Comparison of ENCODE assay signal across 8 mouse cellular contexts in genomic region chr13:118714284-118715065, GRCm38 (mm10). TPM values are rescaled to one million over a fixed set of nuclear protein-coding genes. Genes with fewer than 3 reads are reported as not detected.
A peak's percentile ranks its signal among the peaks of the same experiment; 100 is the strongest.
DNase-seq lines count a peak whose midpoint lies in the region; ATAC-seq lines count a peak whose summit lies in the region.

No protein-coding gene starts in this region.

- no peaks in the 10 kb centered on the region for H3K36me3 ChIP-seq in forebrain, embryonic 14.5 days (ENCODE audit: control insufficient read depth, insufficient read depth, low read length)
- no peaks in the 10 kb centered on the region for H3K36me3 ChIP-seq in kidney, embryonic 15.5 days
- H3K36me3 ChIP-seq in midbrain, embryonic 10.5 days = no peaks in the 10 kb centered on the region

- H3K27me3 ChIP-seq in forebrain, embryonic 14.5 days (replicated peaks; ENCODE audit: control insufficient read depth, insufficient read depth, low read length) = peaks cover 37% of the 10 kb centered on the region
- peaks cover 11% of the 10 kb centered on the region for H3K27me3 ChIP-seq in kidney, embryonic 15.5 days
- peaks cover 48% of the 10 kb centered on the region for H3K27me3 ChIP-seq in midbrain, embryonic 10.5 days (ENCODE audit: low read depth, poor library complexity, severe bottlenecking)

- H3K4me2 ChIP-seq in forebrain, embryonic 14.5 days (ENCODE audit: low read length) = peak overlapping the region; percentile 88
- H3K4me2 ChIP-seq in kidney, embryonic 15.5 days = peak overlapping the region; percentile 92

- H3K4me3 ChIP-seq in forebrain, embryonic 14.5 days (ENCODE audit: low read depth, low read length) = peak overlapping the region; percentile 45
- H3K4me3 ChIP-seq in kidney, embryonic 15.5 days (replicated peaks) = peak overlapping the region; percentile 56
- H3K4me3 ChIP-seq in midbrain, embryonic 10.5 days = peak overlapping the region; percentile 67

- peak; percentile 85 for DNase-seq in heart, adult 11 months
- no peak for DNase-seq in heart, postnatal 25 days (ENCODE audit: low spot score)
- DNase-seq in MN1 (ENCODE audit: low spot score) = peak; percentile 55
- peak; percentile 65 for DNase-seq in forebrain, embryonic 14.5 days (ENCODE audit: low spot score)
- DNase-seq in midbrain, embryonic 10.5 days (ENCODE audit: low spot score) = peak; percentile 68
- no peak for DNase-seq in urinary bladder, postnatal 25 days (ENCODE audit: low spot score)
- no peak for DNase-seq in cerebellum, adult 11-12 months

- peaks cover 6% of the 10 kb centered on the region; the same call in 1 of the 2 replicates for H3K4me1 ChIP-seq in forebrain, embryonic 14.5 days (ENCODE audit: control insufficient read depth, insufficient read depth, low read length)
- H3K4me1 ChIP-seq in kidney, embryonic 15.5 days = peaks cover 33% of the 10 kb centered on the region
- H3K4me1 ChIP-seq in midbrain, embryonic 10.5 days = peaks cover 38% of the 10 kb centered on the region

- peak; percentile 85 for ATAC-seq in forebrain, embryonic 14.5 days
- ATAC-seq in kidney, embryonic 15.5 days (replicated peaks; ENCODE audit: low FRiP score) = peak; percentile 89

- no peaks in the 10 kb centered on the region for H3K9me3 ChIP-seq in forebrain, embryonic 14.5 days (replicated peaks; ENCODE audit: control insufficient read depth, low read length)
- H3K9me3 ChIP-seq in kidney, embryonic 15.5 days (replicated peaks) = no peaks in the 10 kb centered on the region
- H3K9me3 ChIP-seq in midbrain, embryonic 10.5 days (replicated peaks) = no peaks in the 10 kb centered on the region

- H3K27ac ChIP-seq in forebrain, embryonic 14.5 days (ENCODE audit: low read depth, low read length) = no peak overlapping the region
- H3K27ac ChIP-seq in kidney, embryonic 15.5 days = peak overlapping the region; percentile 84
- peak overlapping the region; percentile 81 for H3K27ac ChIP-seq in midbrain, embryonic 10.5 days (replicated peaks)

- intact Hi-C loops in heart, postnatal 25 days (cut with DNase I) = no loop called here

- peak overlapping the region; percentile 53 for H3K9ac ChIP-seq in forebrain, embryonic 14.5 days (ENCODE audit: low read length)
- peak overlapping the region; percentile 45 for H3K9ac ChIP-seq in kidney, embryonic 15.5 days

- WGBS in forebrain, embryonic 14.5 days = under 1% methylated on average over 23 of the region's 36 CpGs
- WGBS in kidney, embryonic 15.5 days = under 1% methylated on average over 34 of the region's 36 CpGs
- WGBS in midbrain, embryonic 10.5 days = under 1% methylated on average over 33 of the region's 36 CpGs

RNA-seq across cellular contexts. Expression of gene Fgf10, which starts 44.9 kb away (rescaled TPM):
- total RNA-seq in heart, postnatal 25 days (2021) = under 1 TPM; 0.26 to 0.31 TPM
- 0.52 and 0.59 TPM in 2 replicates for polyA plus RNA-seq in forebrain, embryonic 14.5 days (2014; fragmentation: Nextera tagmentation; extraction: Ambion mirVana)
- polyA plus RNA-seq in kidney, embryonic 15.5 days (2015; fragmentation: Nextera tagmentation; extraction: Ambion mirVana) = 5.1 and 6.3 TPM in 2 replicates
- polyA plus RNA-seq in midbrain, embryonic 10.5 days (2016; fragmentation: Nextera tagmentation; extraction: Ambion mirVana) = 1.3 and 2.9 TPM in 2 replicates

Comparison
In these comparisons a context has a peak if more than half of its experiments do, and no peak if none do; other contexts are left out.
1. DNase-seq: peak in heart, adult 11 months (single experiment), MN1 (single experiment), forebrain, embryonic 14.5 days (single experiment) and midbrain, embryonic 10.5 days (single experiment); none in heart, postnatal 25 days (single experiment), urinary bladder, postnatal 25 days (single experiment) and cerebellum, adult 11-12 months (single experiment).
2. Peak in every context shown above with its lines, with median percentiles within 50 percentile points of each other: H3K4me3 ChIP-seq.